In the genomic region with DNA sequence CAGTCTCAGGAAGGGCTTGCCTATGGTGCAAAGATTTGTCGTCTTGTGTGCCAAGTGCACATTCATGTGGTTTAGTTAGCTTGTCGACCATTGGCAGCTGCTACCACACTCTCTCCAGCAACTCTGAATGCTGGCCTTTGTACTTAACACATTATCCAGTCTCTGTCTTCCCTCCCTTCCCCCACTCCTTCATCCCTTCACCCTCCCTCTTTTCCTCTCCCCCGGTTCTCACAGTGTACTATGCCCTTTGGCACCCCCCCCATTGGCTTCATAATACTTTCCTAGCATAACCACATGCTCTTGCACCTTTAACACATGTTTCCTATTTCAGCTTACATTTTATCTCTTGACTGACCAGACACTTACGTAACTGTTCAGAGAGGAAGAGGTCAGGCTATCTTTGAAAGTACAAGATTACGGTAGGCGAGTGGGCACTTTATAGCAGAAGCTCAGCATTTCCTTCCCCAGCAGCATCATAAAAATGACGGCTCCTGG, we compare ENCODE assay signal across 8 mouse cellular contexts.
DNase-seq lines count a peak whose midpoint lies in the region; ATAC-seq lines count a peak whose summit lies in the region.

No protein-coding gene starts in this region.

- H3K4me3 ChIP-seq in lung, embryonic 16.5 days (ENCODE audit: low read length), result no peak overlapping the region

- H3K4me2 ChIP-seq in lung, embryonic 16.5 days (ENCODE audit: low read depth, low read length), result no peak overlapping the region

- 46% methylated on average over 7 of the region's 7 CpGs for WGBS in lung, embryonic 16.5 days

- peak; percentile 26 to 45 for DNase-seq in adrenal gland, adult (ENCODE audit: inconsistent age in 2 of 2, low spot score in 1 of 2)
- no peak for DNase-seq in adrenal gland, postnatal 25 days
- DNase-seq in heart, postnatal 4 days, result peak; percentile 20
- no peak for DNase-seq in c-Kit-positive CD71-positive TER-119-positive erythroid progenitor cells, embryonic 14.5 days (ENCODE audit: low spot score)
- DNase-seq in gastrocnemius, postnatal 10 days, result no peak
- DNase-seq in frontal cortex, postnatal 36 days (ENCODE audit: low spot score in 2 of 2), result no peak

- H3K36me3 ChIP-seq in lung, embryonic 16.5 days (ENCODE audit: control insufficient read depth, insufficient read depth, low read length), result no peaks in the 10 kb centered on the region

- peak; percentile 87 for ATAC-seq in common myeloid progenitor, adult 5-6 weeks (replicated peaks; ENCODE audit: low read depth, poor library complexity, severe bottlenecking)
- peak; percentile 31 for ATAC-seq in lung, embryonic 16.5 days (ENCODE audit: low read depth)

- no peaks in the 10 kb centered on the region for H3K9me3 ChIP-seq in lung, embryonic 16.5 days (ENCODE audit: control insufficient read depth, low read length)

- H3K27me3 ChIP-seq in lung, embryonic 16.5 days (ENCODE audit: control insufficient read depth, insufficient read depth, low read depth, low read length), result no peaks in the 10 kb centered on the region

- no peaks in the 10 kb centered on the region; the same call in 1 of the 2 replicates for H3K4me1 ChIP-seq in lung, embryonic 16.5 days (replicated peaks; ENCODE audit: control insufficient read depth, insufficient read depth, low read length)

- H3K27ac ChIP-seq in lung, embryonic 16.5 days (ENCODE audit: low read length), result no peak overlapping the region

- H3K9ac ChIP-seq in lung, embryonic 16.5 days (ENCODE audit: low read length), result no peak overlapping the region

Comparison
In these comparisons a context has a peak if more than half of its experiments do, and no peak if none do; other contexts are left out.
1. DNase-seq: peak in adrenal gland, adult (2 of 2) and heart, postnatal 4 days (single experiment); none in adrenal gland, postnatal 25 days (single experiment), c-Kit-positive CD71-positive TER-119-positive erythroid progenitor cells, embryonic 14.5 days (single experiment), gastrocnemius, postnatal 10 days (single experiment) and frontal cortex, postnatal 36 days (0 of 2).